Mouse (Mus musculus): ENCODE results near the gene Gigyf2.
"Not testable (repeated sequence)": the region's sequence is repeated elsewhere in the genome, so short reads cannot be mapped to it uniquely, and the experiment has no call there.

Gene Gigyf2

DNA sequence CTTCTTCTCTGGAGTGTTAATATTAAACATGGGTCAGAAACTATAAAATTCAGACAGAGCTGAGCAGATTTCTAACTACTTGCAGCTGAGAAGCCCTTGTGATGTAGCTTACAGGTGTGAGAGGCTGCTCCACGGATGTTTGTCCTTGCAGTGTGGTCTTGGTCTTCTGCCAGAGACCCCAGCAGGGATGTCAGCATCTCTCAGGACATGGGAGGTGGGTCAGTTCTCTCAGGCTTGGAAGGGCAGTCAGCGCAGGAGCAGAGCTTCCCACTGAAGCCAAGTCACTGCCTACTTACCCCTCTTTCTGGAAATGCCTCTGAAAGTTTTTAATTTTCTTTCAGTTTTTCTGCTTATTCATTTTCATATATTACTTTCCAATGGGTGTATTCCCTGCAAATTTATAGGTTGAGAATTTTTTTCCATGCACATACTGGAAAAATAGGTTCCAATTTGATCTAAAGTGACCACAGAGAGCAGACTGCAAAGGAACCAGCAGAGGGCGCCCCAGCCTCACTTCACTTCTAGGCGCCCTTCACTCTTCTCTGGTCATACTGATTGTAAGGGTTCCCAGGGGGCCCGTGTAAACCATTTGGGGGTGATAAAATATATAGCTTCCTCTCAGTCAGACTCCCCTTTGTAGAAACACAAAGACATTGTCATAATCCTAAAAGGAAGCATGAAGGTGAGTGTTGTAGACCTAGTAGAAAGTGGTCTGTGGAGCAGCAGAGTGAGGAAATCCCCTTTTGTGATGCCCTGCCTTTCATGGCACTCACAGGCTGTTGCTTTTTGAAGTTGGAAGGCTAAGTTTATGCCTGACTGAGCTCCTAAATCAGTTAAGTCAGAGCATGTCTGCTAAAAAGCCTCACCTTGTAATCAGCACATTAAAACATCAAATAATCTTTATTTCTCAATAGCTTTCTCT lies 120.6 kb downstream of the Gigyf2 start:
- DNase-seq (ENCODE audit: low read depth, low spot score) = peak; percentile 18

GRCm38 (mm10) chr1:87449432-87449831 lies 122.6 kb downstream of the Gigyf2 start:
- no peak for DNase-seq (ENCODE audit: low read depth, low spot score)

DNA sequence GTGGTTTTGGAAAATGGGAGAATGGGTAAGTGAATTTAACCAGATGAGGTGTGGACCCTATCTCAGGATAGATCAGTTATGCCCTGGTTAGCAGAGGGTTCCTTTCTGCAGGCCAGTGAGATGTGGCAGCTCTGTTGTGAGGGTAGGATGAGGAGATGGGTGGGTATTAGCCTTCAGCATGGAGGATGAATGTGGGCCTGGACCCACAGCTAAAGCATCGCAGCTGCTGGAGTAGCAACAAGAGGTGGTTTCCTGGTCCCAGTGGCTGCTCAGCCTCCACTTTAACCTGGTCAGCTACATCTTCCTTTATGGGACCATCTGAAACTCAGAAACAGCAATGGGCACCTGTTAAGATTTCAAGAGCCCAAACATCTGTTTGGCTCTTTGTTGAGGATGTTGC lies 129.6 kb downstream of the Gigyf2 start:
- no peak for DNase-seq (ENCODE audit: low read depth, low spot score)

GRCm38 (mm10) chr1:87458045-87458444 lies 131.2 kb downstream of the Gigyf2 start:
- DNase-seq (ENCODE audit: low read depth, low spot score) = no peak

- not testable (repeated sequence) for DNase-seq (ENCODE audit: low read depth, low spot score)
Observed at GRCm38 (mm10) chr1:87459856-87460255, 133.1 kb downstream of the Gigyf2 start.

DNA sequence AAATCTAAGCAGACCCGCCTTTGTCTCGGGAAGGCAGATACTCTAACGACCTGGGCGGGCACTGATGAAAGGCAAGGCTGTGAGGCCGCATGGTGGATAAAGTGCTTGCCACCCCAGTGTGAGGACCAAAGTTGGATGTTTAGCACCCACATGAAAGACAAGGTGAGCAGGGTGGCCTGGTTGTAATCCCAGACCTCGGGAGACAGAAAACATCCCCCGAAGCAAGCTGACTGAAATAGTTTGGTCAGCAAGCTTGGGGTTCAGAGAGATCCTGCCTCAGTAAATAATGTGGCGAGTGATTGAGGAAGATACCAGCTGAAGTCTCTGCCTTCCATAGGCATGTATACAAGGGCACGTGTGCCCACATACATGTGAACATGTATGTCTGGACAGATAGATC lies 140.7 kb downstream of the Gigyf2 start:
- no peak for DNase-seq (ENCODE audit: low read depth, low spot score)

DNA sequence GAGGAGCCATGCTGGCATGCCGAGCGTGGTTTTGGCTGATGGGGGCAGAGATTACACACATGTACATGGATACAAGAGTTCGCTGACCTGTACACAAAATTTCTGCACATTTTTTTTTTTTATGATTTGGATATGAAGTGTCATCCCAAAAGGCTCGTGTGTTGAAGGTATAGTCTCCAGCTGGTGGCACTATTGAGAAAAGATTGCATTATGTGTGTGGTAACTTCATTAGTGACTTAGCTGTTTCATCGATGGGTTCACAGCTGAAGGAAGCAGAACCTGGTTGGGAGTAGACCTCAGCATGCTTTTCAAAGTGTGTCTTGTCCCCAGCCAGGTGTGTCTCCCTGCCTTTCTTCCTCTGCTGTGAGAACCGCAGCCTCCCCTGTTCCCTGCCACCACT lies 141.5 kb downstream of the Gigyf2 start:
- no peak for DNase-seq (ENCODE audit: low read depth, low spot score)

- DNase-seq (ENCODE audit: low read depth, low spot score) = not testable (repeated sequence)
Observed at GRCm38 (mm10) chr1:87469971-87470370, 143.2 kb downstream of the Gigyf2 start, which contains the start of gene Snorc. TSS of gene Snorc (plus strand) at chr1:87470271.

DNA sequence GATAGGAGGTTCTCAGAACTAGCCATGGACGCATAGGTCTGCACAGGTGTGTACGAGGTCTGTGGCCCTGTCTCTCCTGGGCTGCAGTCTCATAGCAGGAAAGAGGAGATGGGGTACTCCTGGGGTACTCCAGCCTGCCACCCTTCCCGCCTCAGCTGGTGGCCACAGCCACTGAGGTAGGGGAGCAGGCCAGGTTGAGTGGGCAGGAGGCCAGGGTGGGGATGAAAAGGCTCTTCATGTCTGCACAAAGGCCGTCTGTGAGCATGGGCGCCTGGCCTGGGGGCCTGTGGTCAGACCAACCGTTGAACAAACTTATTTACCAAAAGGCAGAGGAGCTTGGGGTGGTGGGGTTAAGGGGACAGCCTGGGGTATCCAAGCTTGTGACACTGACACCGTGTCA lies 145.1 kb downstream of the Gigyf2 start:
- DNase-seq (ENCODE audit: low read depth, low spot score) = no peak

DNA sequence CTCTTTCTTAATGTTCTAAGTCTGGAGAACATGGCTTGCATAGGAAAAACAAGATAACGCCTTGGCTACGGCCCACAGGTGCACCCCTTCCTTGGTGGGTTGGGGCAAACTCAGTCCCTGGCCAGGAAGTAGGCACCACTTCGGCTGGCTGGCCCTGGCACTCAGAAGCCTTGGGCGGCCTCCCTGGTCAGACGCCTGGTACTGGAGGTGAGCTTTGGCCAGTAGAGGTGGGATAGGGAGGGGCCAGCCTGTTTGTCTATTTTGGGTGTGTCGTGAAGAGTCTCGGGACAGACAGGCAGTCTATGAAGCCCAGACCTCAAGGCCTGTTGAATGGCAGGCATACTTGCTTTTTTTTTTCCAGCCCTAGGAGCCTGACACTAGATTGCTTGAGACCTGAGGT lies 145.8 kb downstream of the Gigyf2 start:
- no peak for DNase-seq (ENCODE audit: low read depth, low spot score)

- no peak for DNase-seq (ENCODE audit: low read depth, low spot score)
Observed at GRCm38 (mm10) chr1:87475076-87475895, 148.5 kb downstream of the Gigyf2 start.

GRCm38 (mm10) chr1:87482546-87482945 lies 155.7 kb downstream of the Gigyf2 start:
- DNase-seq (ENCODE audit: low read depth, low spot score) = no peak

DNA sequence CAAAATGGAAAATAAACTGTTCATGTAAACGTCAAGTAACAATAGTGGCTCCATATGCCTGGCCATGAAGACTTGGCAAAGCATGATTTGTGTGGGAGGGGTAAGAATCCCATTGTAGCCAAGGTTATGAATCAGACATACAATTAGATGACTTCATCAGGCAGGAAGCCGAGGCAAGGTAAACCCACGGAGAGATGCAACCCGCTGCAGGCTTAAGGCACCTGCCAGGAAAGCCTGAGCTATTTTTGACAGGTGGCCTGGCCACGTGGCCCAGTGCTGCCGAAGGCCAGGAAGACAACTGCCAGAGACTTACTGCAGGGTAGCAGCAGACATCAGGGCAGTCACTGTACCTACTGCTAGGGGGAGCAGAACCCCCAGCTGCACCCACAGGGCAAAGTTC lies 159.6 kb downstream of the Gigyf2 start:
- DNase-seq (ENCODE audit: low read depth, low spot score) = no peak

GRCm38 (mm10) chr1:87492285-87492684 lies 165.5 kb downstream of the Gigyf2 start:
- DNase-seq (ENCODE audit: low read depth, low spot score) = no peak

DNA sequence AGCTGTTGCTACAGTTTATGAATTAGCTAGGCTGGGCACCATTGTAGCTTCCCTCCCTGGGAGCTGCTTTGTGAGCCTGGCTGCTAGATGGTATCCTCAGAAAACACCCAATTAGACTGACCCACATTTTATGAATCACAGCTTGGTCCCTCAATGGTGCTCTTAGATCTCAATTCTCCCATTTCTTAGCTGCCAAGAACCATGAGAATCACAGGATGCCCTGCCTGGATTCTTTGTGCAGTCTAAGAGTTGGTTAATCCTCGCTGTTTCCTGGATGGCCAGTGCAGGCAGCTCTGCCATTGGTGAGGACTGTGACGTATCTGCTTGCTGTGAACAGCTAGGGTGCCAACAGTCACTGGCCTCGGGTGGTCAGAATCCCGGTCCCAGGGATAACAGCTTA lies 166.7 kb downstream of the Gigyf2 start:
- no peak for DNase-seq (ENCODE audit: low read depth, low spot score)

Measured in brain, embryonic 18.5 days (tissue).